Mouse (Mus musculus) MEL (cell line): Measurements from ENCODE around the gene 5830411N06Rik.

ENCODE experiments used
- NRF1 ChIP-seq: IDR thresholded peaks from 2 replicates; pipeline ENCODE4 v1.6.1; 2014; ENCODE audit warnings: low read depth, mild to moderate bottlenecking, inconsistent platforms, low read length, improper control_type of control experiment, moderate library complexity; ENCODE audit not compliant: poor library complexity, insufficient read depth, severe bottlenecking
- POLR2A ChIP-seq, 2 experiments: IDR thresholded peaks; 2 replicates each; pipeline ENCODE4 v1.6.1; 2011 to 2012; ENCODE audit warnings: low read length in 2 of 2, mild to moderate bottlenecking in 2 of 2, control low read depth in 1 of 2, improper control_type of control experiment in 1 of 2, low read depth in 1 of 2, moderate library complexity in 1 of 2; ENCODE audit not compliant: control insufficient read depth in 1 of 2, insufficient read depth in 1 of 2, poor library complexity in 1 of 2

- TF ChIP-seq POLR2A (IDR thresholded peaks at IDR 0.05; ENCODE audit: control insufficient read depth in 1 of 2, insufficient read depth in 1 of 2, low read depth in 1 of 2, low read length in 2 of 2, poor library complexity in 1 of 2), result no peak
- TF ChIP-seq NRF1, result no peak
Measured at GRCm38 (mm10) chr7:140201090-140201489, 46.0 kb upstream of the 5830411N06Rik start.
